Mouse (Mus musculus) adipose tissue, adult 10 weeks (tissue): ENCODE results near the gene Kcnd1. TPM values are rescaled to one million over a fixed set of nuclear protein-coding genes. Genes with fewer than 3 reads are reported as not detected.

Experiments
- polyA plus RNA-seq: library from polyadenylated mRNA; stranded (reverse); fragments of 350-450 nt; fragmentation: Illumina TruSeq; extraction: RNeasy Lipid Tissue Mini Kit (QIAGEN cat#74804); gene quantifications from one replicate; pipeline ENCODE4 v1.2.3, GENCODE M21; 2014; ENCODE audit warnings: low read depth, low replicate concordance

Gene Kcnd1
- 6.5 TPM for polyA plus RNA-seq

DNA sequence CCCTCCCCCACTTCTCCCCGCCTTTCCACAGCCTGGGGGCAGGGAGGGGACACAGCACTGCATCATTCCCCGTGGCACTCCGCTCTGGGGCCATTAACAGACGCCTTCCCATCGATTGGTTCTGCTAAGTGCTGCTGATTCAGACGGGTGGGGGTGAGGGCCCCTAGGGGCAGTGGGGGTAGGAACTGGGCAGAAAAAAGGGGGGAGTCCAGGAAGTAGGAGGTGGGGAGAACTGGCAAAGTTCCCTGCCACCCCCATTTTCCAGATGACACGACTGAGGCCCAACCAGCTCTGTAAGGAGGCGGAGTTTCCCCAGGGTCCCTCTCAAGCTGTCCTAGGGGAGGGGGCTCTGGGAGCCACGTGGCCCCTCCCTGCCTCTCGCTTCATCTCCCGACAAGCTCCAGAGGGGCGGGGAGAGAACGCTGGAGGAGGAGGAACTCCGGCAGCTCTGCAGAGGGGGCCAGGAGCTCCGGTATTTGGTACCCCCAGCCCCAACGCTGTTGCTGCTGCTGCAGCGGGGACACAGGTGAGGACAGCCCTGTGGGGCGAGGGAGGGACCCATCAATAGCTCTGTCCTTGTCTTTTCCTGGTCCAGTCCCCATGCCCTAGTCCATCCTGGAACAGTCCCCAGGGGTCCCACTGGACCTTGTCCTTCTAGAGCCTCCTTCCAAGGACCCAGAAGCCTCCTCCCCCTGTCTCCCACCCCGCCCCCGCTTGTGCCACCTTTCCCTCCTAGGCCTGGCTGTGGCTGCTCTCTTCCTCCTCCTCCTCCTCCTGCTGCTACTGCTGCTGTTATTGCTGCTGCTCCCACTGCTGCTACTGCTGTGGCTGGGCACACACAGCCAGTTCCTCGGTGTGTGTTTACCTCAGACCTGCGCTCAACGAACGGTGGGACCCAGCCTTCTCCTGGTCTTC lies at the start of gene Kcnd1:
TSS of gene Kcnd1 (plus strand) at position 425 of the 915 bp plus-strand sequence.

GRCm38 (mm10) chrX:7789542-7790136 lies 32.5 kb upstream of the Kcnd1 start, which contains the start of gene Gripap1:
Gene Gripap1 (plus strand): TSS chrX:7789765.

GRCm38 (mm10) chrX:7841163-7842162 lies 19.4 kb downstream of the Kcnd1 start, which contains the start of gene Otud5:
Gene Otud5 (plus strand): TSS chrX:7841364.

GRCm38 (mm10) chrX:7878007-7878419 lies 55.9 kb downstream of the Kcnd1 start, which contains the start of gene Pim2:
Gene Pim2 (plus strand): TSS chrX:7878262.

DNA sequence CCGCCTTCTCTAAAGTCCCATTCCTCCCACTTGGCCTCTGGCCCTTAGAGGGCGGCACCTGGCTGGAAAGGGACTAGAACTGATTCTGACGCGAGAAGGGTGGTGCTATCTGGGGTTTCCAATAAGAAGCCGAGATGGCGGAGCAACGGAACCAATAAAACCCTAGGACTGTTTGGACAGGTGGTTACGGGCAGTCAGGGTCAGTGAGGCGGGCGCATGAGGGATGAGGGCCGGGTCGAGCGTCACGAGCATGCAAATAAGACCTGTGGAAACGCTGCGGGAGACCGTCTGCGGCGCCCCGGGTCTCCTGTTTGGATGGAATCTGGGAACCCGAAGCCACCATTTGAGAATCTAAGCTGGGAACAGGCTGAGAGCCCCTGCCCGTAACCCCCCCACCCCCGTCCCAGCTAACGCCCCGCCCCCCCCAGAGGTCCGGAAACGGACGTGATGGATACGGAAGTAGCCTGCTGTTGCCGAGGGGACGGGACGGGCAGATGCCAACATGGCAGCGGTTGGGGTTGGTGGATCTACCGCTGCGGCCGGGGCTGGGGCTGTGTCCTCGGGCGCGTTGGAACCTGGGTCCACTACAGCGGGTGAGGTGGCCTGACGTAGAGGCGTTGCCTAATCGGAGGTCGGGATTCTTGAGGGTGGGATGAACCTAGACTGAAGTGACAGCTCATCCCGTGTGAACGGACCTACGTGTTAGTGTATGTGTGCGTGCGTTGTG lies 61.9 kb downstream of the Kcnd1 start, which contains the start of gene Slc35a2:
TSS of gene Slc35a2 (plus strand) at position 188 of the 727 bp plus-strand sequence.

Other genes starting within 250 kb of the Kcnd1 start
- 0.14 TPM for gene Foxp3, start 248.6 kb upstream of the Kcnd1 start, polyA plus RNA-seq
- 2.2 TPM for gene Ppp1r3f, start 248.0 kb upstream of the Kcnd1 start, polyA plus RNA-seq
- gene Ccdc22, start 216.8 kb upstream of the Kcnd1 start, polyA plus RNA-seq: 11.3 TPM
- not detected for gene Cacna1f, start 215.2 kb upstream of the Kcnd1 start, polyA plus RNA-seq
- 4.7 TPM for gene Syp, start 183.8 kb upstream of the Kcnd1 start, polyA plus RNA-seq
- 19.2 TPM for gene Prickle3, start 165.0 kb upstream of the Kcnd1 start, polyA plus RNA-seq
- gene Plp2, start 150.9 kb upstream of the Kcnd1 start, polyA plus RNA-seq: 262 TPM
- 3.4 TPM for gene Magix, start 141.0 kb upstream of the Kcnd1 start, polyA plus RNA-seq
- 26.6 TPM for gene Gpkow, start 125.2 kb upstream of the Kcnd1 start, polyA plus RNA-seq
- 59.6 TPM for gene Wdr45, start 108.0 kb upstream of the Kcnd1 start, polyA plus RNA-seq
- gene Gm45208, start 100.0 kb upstream of the Kcnd1 start, polyA plus RNA-seq: not detected
- gene Praf2, start 93.8 kb upstream of the Kcnd1 start, polyA plus RNA-seq: 12.3 TPM
- 18.1 TPM for gene Ccdc120, start 71.4 kb upstream of the Kcnd1 start, polyA plus RNA-seq
- gene Tfe3, start 59.7 kb upstream of the Kcnd1 start, polyA plus RNA-seq: 70.2 TPM
- gene Gripap1, start 32.5 kb upstream of the Kcnd1 start, polyA plus RNA-seq: 44.2 TPM
- 83.1 TPM for gene Otud5, start 19.1 kb downstream of the Kcnd1 start, polyA plus RNA-seq
- gene Pim2, start 56.0 kb downstream of the Kcnd1 start, polyA plus RNA-seq: 12.6 TPM
- gene Slc35a2, start 61.7 kb downstream of the Kcnd1 start, polyA plus RNA-seq: 32.2 TPM
- 57.6 TPM for gene Pqbp1, start 77.0 kb downstream of the Kcnd1 start, polyA plus RNA-seq
- gene Timm17b, start 77.1 kb downstream of the Kcnd1 start, polyA plus RNA-seq: 38.1 TPM
- not detected for gene Gm10491, start 85.5 kb downstream of the Kcnd1 start, polyA plus RNA-seq
- gene Gm10490, start 87.3 kb downstream of the Kcnd1 start, polyA plus RNA-seq: not detected
- gene Pcsk1n, start 97.5 kb downstream of the Kcnd1 start, polyA plus RNA-seq: 0.57 TPM
- not detected for gene Eras, start 106.3 kb downstream of the Kcnd1 start, polyA plus RNA-seq
- gene Hdac6, start 125.6 kb downstream of the Kcnd1 start, polyA plus RNA-seq: 121 TPM
- gene Gata1, start 155.8 kb downstream of the Kcnd1 start, polyA plus RNA-seq: 0.26 TPM
- gene Glod5, start 196.2 kb downstream of the Kcnd1 start, polyA plus RNA-seq: 0.91 TPM